Mouse (Mus musculus): ENCODE data around the gene Sdccag8. TPM values are rescaled to one million over a fixed set of nuclear protein-coding genes. Genes with fewer than 3 reads are reported as not detected.

Sdccag8 gene
- polyA plus RNA-seq, 1 experiment from 2014 or later = 15.6 TPM

DNA sequence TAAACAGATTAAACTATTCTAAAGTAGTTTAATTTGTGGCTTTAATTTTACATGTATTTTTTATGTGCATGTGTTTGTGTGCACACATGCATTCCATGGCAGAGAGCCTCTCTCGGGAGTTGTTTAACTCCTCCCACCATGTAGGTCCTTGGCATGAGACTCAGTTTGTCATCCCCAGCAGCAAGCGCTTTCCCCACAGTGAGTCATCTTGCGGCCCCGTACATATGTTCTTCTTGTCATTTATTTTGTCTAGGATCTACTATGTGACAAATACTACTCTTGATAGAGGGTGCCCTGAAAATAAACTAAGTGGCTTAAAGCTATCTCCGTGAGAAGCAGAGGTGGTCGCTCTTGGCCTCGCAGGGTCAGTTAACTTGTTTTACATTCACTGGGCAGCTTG lies 36.9 kb downstream of the Sdccag8 start:
- Histone ChIP-seq H3K27me3 (replicated peaks) (no peaks in the 10 kb centered on the region), H3K4me3 (replicated peaks) (no peak overlapping the region), H3K4me1 (no peaks in the 10 kb centered on the region), H3K9me3 (no peaks in the 10 kb centered on the region), H3K4me2 (no peak overlapping the region), H3K27ac (no peak overlapping the region), H3K9ac (no peak overlapping the region), H3K36me3 (no peaks in the 10 kb centered on the region)
- ATAC-seq (ENCODE audit: insufficient read depth, low FRiP score, low read depth) = no peak
- 89% methylated on average over 7 of the region's 7 CpGs for WGBS

DNA sequence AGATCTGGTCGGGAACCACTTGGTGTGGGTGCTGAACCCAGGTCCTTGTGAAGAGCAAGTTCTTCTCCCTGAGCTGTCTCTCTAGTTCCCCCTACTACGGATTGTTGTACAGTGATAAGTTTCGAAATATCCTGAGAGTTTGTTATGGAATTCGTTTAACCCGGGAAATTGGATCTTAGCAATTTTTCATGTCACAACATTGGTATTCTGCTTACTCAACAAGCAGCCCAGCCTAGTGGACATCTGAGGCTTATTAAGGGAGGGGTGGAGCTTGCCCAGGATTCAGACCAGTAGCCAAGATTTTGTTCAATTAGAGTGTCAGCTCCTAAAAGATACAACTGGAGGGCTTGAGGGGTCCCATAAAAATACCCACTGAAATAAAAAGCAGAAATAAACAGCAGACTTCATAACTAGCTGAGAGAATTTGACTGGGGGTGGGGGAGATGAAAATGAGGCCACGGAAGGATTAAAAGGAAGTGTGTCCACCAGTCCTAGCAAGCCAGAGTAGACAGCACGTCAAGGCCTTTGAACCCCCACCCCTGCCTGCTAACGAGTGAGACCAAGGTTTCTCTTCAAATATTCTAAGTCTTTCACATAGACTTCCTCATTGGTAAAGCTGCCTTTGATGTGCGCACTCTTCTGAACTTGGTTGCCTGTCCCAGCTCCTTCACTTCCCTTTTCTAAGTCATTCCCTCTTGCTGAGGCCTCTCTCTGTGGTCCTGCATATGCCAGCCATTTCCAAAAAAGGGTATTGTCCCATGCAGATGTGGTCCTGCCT lies 38.5 kb downstream of the Sdccag8 start:
- 85% methylated on average over 9 of the region's 9 CpGs for WGBS
- Histone ChIP-seq H3K36me3 (no peaks in the 10 kb centered on the region), H3K27me3 (replicated peaks) (no peaks in the 10 kb centered on the region), H3K4me2 (no peak overlapping the region), H3K27ac (no peak overlapping the region), H3K9me3 (no peaks in the 10 kb centered on the region), H3K4me3 (replicated peaks) (no peak overlapping the region), H3K4me1 (no peaks in the 10 kb centered on the region), H3K9ac (no peak overlapping the region)
- ATAC-seq (ENCODE audit: insufficient read depth, low FRiP score, low read depth) = no peak

DNA sequence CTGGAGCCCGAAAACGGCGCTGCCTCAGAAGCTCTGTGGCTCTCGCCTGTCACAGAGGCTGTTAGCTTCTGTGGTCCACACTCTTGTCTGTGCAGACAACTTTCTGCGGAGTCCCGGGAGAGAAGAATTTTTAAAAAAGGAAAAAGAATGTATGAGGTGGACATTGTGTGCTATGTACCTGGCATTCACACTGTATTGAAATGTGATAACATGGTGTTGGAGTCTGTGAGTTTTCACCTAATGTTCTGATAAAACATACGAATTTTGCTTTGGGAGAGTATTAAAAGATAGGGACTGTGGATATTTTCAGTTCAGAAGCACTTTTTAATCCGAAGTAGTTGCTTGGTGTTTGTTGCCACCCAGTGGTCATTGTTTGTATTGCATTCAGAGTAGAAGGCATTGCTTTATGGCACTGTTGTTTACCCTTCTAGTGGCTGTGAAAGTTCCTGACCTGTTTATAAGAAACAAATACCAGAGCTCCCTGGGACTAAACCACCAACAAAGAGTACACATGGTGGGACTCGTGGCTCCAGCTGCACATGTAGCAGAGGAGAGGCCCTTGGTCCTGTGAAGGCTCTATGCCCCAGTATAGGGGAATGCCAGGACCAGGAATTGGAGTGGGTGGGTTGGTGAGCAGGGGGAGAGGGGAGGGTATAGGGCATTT lies 47.7 kb downstream of the Sdccag8 start:
- Histone ChIP-seq H3K36me3 (no peaks in the 10 kb centered on the region), H3K4me2 (no peak overlapping the region), H3K4me3 (replicated peaks) (no peak overlapping the region), H3K4me1 (no peaks in the 10 kb centered on the region), H3K27ac (no peak overlapping the region), H3K27me3 (replicated peaks) (no peaks in the 10 kb centered on the region), H3K9me3 (no peaks in the 10 kb centered on the region), H3K9ac (no peak overlapping the region)
- 55% methylated on average over 9 of the region's 9 CpGs for WGBS
- no peak for ATAC-seq (ENCODE audit: insufficient read depth, low FRiP score, low read depth)

DNA sequence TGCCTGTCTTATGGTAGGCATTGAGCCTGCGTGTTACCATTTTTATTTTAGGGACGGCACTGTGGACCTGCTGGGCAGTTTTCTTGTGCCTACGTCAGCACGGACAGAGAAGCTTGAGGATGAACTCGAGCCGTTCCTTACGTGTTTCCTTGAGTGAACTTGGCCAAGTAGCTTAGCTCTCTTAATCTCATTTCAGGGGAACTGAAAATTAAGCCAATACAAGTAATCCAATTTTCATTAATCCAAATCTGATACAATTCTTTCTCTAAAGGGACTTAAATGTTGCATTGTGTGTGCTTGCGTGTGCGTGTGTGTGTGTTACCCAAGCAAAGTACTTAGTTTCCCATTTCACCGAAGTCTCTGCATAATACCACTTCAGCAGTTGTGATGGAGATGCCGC lies 56.0 kb downstream of the Sdccag8 start:
- H3K4me3 ChIP-seq (replicated peaks) = no peak overlapping the region
- no peak overlapping the region for H3K4me2 ChIP-seq
- no peak overlapping the region for H3K27ac ChIP-seq
- no peaks in the 10 kb centered on the region for H3K4me1 ChIP-seq
- H3K27me3 ChIP-seq (replicated peaks) = no peaks in the 10 kb centered on the region
- H3K36me3 ChIP-seq = no peaks in the 10 kb centered on the region
- 95% methylated on average over 11 of the region's 11 CpGs for WGBS
- no peak for ATAC-seq (ENCODE audit: insufficient read depth, low FRiP score, low read depth)
- H3K9me3 ChIP-seq = no peaks in the 10 kb centered on the region
- no peak overlapping the region for H3K9ac ChIP-seq

DNA sequence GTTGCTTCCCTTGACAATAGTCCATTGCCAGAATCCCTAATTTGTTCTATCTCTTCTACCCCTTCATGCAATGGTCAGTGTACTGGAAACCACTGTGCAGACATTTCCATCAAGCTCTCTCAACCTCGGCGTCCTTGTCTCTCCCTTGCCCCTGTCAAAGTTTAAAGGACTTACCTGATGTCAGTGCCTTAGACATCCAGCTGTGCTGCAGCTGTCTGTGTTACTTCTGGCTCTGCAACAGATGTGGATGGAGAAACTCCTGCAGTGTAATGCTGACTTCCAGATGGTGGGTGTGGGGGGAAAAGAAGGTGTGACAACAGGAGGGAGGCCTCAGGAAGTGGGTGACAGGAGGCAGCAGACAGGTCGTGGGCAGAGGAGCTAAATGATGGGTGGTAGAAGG lies 57.5 kb downstream of the Sdccag8 start:
- ATAC-seq (ENCODE audit: insufficient read depth, low FRiP score, low read depth) = no peak
- no peak overlapping the region for H3K4me3 ChIP-seq (replicated peaks)
- no peaks in the 10 kb centered on the region for H3K4me1 ChIP-seq
- H3K27ac ChIP-seq = no peak overlapping the region
- H3K9me3 ChIP-seq = no peaks in the 10 kb centered on the region
- no peak overlapping the region for H3K9ac ChIP-seq
- no peaks in the 10 kb centered on the region for H3K36me3 ChIP-seq
- H3K27me3 ChIP-seq (replicated peaks) = no peaks in the 10 kb centered on the region
- WGBS = 38% methylated on average over 3 of the region's 3 CpGs
- no peak overlapping the region for H3K4me2 ChIP-seq

DNA sequence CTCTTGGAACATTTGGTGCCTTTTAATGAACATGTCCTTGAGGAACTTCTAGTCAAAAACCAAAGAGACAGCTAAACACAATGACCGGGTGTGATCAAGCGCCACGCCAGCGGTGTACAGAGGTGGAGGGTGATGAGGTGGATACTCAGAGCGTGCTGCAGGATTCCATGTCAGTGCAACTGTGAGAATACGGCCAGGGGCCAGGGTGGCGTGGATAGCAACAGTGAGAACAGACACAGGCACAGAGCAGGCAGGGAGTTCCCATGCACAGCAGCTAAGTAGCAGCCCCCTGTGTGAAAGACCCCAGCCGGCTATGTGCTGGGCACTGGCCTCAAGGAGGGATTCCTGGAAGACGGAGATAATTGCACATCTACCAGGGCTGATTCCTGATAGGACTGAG lies 59.0 kb downstream of the Sdccag8 start:
- Histone ChIP-seq H3K36me3 (no peaks in the 10 kb centered on the region), H3K4me2 (no peak overlapping the region), H3K27me3 (replicated peaks) (no peaks in the 10 kb centered on the region), H3K27ac (no peak overlapping the region), H3K9ac (no peak overlapping the region), H3K4me3 (replicated peaks) (no peak overlapping the region), H3K4me1 (no peaks in the 10 kb centered on the region), H3K9me3 (no peaks in the 10 kb centered on the region)
- no peak for ATAC-seq (ENCODE audit: insufficient read depth, low FRiP score, low read depth)
- WGBS = 80% methylated on average over 9 of the region's 9 CpGs

DNA sequence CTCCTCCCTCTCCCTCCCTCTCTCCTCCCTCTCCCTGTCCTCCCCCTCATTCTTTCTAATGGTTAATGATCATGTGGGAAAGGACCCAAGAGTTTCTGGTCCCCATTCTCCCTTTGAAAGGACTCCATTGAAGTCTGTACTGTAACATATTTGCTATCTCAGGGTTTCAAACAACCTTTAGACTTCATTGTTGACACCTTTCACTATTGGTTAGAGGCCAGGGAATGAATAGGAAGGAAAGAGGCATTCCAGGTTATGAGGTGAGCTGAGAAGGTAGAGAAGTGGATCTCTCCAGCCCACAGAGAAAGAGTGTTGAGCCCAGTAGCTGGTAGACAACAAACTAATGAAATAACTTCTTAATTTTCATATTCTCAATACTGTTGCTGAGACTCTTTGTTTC lies 59.7 kb downstream of the Sdccag8 start:
- H3K4me3 ChIP-seq (replicated peaks) = no peak overlapping the region
- ATAC-seq (ENCODE audit: insufficient read depth, low FRiP score, low read depth) = no peak
- no peaks in the 10 kb centered on the region for H3K36me3 ChIP-seq
- no peak overlapping the region for H3K9ac ChIP-seq
- no peak overlapping the region for H3K4me2 ChIP-seq
- H3K4me1 ChIP-seq = no peaks in the 10 kb centered on the region
- H3K9me3 ChIP-seq = no peaks in the 10 kb centered on the region
- no peaks in the 10 kb centered on the region for H3K27me3 ChIP-seq (replicated peaks)
- no peak overlapping the region for H3K27ac ChIP-seq

DNA sequence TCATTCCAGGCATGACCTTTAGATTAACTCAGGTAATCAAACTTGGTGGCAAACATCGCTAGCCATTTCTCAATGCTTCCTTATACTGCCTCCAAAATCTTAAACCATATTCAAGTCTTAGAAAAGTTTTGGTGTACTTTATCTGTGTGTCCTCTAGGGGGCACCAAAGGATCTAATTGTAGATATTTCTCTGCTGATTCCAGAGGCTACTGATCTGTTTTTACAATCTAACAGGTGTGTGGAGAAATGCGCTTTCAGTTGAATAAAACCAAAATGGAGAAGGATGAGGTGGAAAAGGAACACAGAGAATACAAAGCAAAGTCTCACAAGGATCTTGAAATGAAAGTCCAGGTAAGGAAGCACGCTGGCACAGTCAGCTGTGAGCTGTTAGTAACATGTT lies 63.3 kb downstream of the Sdccag8 start:
- H3K27me3 ChIP-seq (replicated peaks) = no peaks in the 10 kb centered on the region
- no peak overlapping the region for H3K9ac ChIP-seq
- no peaks in the 10 kb centered on the region for H3K36me3 ChIP-seq
- ATAC-seq (ENCODE audit: insufficient read depth, low FRiP score, low read depth) = no peak; the same call in 1 of the 2 replicates
- H3K4me2 ChIP-seq = no peak overlapping the region
- H3K4me3 ChIP-seq (replicated peaks) = no peak overlapping the region
- 38% methylated on average over 3 of the region's 3 CpGs for WGBS
- no peaks in the 10 kb centered on the region for H3K4me1 ChIP-seq
- H3K27ac ChIP-seq = no peak overlapping the region
- H3K9me3 ChIP-seq = no peaks in the 10 kb centered on the region

DNA sequence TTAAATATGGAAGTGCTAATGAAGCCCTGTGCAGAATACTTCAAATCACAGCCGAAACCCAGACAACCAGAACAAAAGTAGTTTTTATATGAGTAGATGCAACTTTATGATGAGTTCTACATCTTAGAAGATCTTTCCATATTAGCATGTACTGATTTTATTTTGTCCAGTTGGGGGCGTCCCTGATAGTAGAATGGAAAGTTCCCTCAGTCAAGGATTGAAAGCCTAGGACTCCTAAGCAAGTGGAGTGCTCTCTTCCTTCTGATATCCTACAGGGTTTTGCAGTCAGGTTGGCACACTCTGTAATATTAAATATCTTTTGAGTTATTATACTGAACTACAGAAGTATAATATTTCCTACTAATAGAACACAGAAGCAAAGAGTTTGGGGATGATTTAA lies 64.5 kb downstream of the Sdccag8 start:
- Histone ChIP-seq H3K4me1 (no peaks in the 10 kb centered on the region), H3K4me3 (replicated peaks) (no peak overlapping the region), H3K27ac (no peak overlapping the region), H3K36me3 (no peaks in the 10 kb centered on the region), H3K4me2 (no peak overlapping the region), H3K27me3 (replicated peaks) (no peaks in the 10 kb centered on the region), H3K9me3 (no peaks in the 10 kb centered on the region), H3K9ac (no peak overlapping the region)
- WGBS = 60% methylated on average over 2 of the region's 2 CpGs
- ATAC-seq (ENCODE audit: insufficient read depth, low FRiP score, low read depth) = no peak

DNA sequence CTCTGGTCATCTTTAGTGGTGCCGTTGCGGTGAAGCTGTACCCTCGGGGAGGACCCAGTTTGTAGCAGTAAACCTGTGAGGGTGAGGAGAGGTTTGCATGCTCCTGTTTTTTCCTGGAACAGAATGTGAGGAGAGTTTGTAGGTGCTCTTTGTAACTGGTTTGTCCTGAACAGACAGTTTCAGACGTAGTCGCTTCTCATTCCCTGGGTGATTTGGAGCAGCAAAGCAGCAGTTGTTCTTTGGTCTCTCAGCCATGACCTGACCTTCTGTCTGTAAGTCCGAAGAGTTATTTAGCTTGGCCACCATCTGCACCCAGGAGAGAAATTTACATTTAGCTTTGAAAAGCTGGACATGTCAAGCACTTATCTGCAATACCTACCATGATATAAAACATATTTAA lies 65.2 kb downstream of the Sdccag8 start:
- H3K9me3 ChIP-seq = no peaks in the 10 kb centered on the region
- no peak overlapping the region for H3K27ac ChIP-seq
- no peak for ATAC-seq (ENCODE audit: insufficient read depth, low FRiP score, low read depth)
- H3K9ac ChIP-seq = no peak overlapping the region
- H3K4me2 ChIP-seq = no peak overlapping the region
- no peaks in the 10 kb centered on the region for H3K36me3 ChIP-seq
- H3K4me1 ChIP-seq = no peaks in the 10 kb centered on the region
- no peaks in the 10 kb centered on the region for H3K27me3 ChIP-seq (replicated peaks)
- 75% methylated on average over 6 of the region's 6 CpGs for WGBS
- no peak overlapping the region for H3K4me3 ChIP-seq (replicated peaks)

DNA sequence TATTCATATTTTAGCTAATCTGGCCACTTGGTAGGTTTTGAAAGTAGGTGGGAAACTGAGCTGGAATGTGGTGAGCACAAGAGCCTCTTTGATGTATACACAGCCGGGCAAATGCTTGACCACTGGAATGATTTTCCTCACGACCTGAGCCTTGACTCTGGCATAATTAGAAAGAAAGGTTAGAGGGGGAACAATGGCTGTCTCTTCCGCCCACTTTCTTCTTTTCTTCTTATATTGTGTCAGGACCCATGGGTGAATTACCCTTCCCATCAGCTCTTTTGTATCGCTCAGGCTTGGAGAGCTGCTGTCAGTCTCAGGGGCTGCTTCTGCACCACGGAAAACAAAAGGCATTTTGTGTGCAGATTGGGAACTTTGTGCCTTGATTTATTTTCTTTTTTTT lies 65.6 kb downstream of the Sdccag8 start:
- H3K4me3 ChIP-seq (replicated peaks) = no peak overlapping the region
- H3K27ac ChIP-seq = no peak overlapping the region
- WGBS = 52% methylated on average over 5 of the region's 5 CpGs
- no peaks in the 10 kb centered on the region for H3K27me3 ChIP-seq (replicated peaks)
- no peak overlapping the region for H3K4me2 ChIP-seq
- no peaks in the 10 kb centered on the region for H3K4me1 ChIP-seq
- H3K36me3 ChIP-seq = no peaks in the 10 kb centered on the region
- no peak overlapping the region for H3K9ac ChIP-seq
- H3K9me3 ChIP-seq = no peaks in the 10 kb centered on the region
- no peak for ATAC-seq (ENCODE audit: insufficient read depth, low FRiP score, low read depth)

DNA sequence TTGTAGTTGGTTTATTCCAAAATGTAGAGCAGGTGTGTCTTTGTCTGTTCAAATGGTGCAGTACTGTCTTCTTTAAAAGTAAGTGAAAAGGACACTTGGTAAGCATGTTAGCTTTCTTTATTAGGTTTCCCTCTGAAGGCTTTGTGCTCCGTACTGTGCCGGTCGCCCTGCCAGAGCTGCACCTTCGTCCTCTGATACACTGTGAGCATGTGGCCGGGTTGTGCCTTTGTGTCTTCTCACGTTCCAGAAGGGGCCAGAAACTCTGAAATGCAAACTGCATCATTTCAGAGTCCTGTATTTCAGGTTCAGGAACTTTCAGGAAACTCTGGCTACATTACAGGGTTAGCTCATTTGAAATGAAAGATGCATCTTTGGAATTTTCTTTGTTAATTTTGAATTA lies 66.5 kb downstream of the Sdccag8 start:
- no peak overlapping the region for H3K9ac ChIP-seq
- no peaks in the 10 kb centered on the region for H3K27me3 ChIP-seq (replicated peaks)
- no peak overlapping the region for H3K4me2 ChIP-seq
- H3K4me1 ChIP-seq = no peaks in the 10 kb centered on the region
- H3K4me3 ChIP-seq (replicated peaks) = no peak overlapping the region
- ATAC-seq (ENCODE audit: insufficient read depth, low FRiP score, low read depth) = no peak
- no peak overlapping the region for H3K27ac ChIP-seq
- 83% methylated on average over 6 of the region's 6 CpGs for WGBS
- H3K9me3 ChIP-seq = no peaks in the 10 kb centered on the region
- no peaks in the 10 kb centered on the region for H3K36me3 ChIP-seq
